Mouse (Mus musculus): ENCODE results near the gene Tmem190. TPM values are rescaled to one million over a fixed set of nuclear protein-coding genes. Genes with fewer than 3 reads are reported as not detected.

The Tmem190 gene
- total and polyA plus RNA-seq, 2 experiments from 2014 or later: not detected

GRCm38 (mm10) chr7:4748321-4748720, 34.4 kb upstream of the Tmem190 start:
- no peak overlapping the region for H3K27ac ChIP-seq
- no peaks in the 10 kb centered on the region for H3K36me3 ChIP-seq (ENCODE audit: insufficient read depth, low read length)
- H3K4me2 ChIP-seq (ENCODE audit: low read depth, low read length): no peak overlapping the region
- ATAC-seq: no peak
- H3K4me3 ChIP-seq (ENCODE audit: low read length): no peak overlapping the region
- no peak overlapping the region for H3K9ac ChIP-seq (replicated peaks; ENCODE audit: low read length)
- WGBS: 85% methylated on average over 4 of the region's 4 CpGs
- no peaks in the 10 kb centered on the region for H3K27me3 ChIP-seq (ENCODE audit: insufficient read depth, low read length)
- DNase-seq (ENCODE audit: low spot score): no peak
- no peaks in the 10 kb centered on the region for H3K9me3 ChIP-seq (ENCODE audit: low read length)
- no peak for TF ChIP-seq CTCF (IDR thresholded peaks at IDR 0.05; ENCODE audit: low read depth)
- peaks cover 6% of the 10 kb centered on the region for H3K4me1 ChIP-seq (ENCODE audit: insufficient read depth, low read length)

GRCm38 (mm10) chr7:4749169-4749568, 33.6 kb upstream of the Tmem190 start:
- Histone ChIP-seq H3K4me3 (ENCODE audit: low read length) (no peak overlapping the region), H3K9me3 (ENCODE audit: low read length) (no peaks in the 10 kb centered on the region), H3K9ac (replicated peaks; ENCODE audit: low read length) (no peak overlapping the region), H3K4me1 (ENCODE audit: insufficient read depth, low read length) (peaks cover 6% of the 10 kb centered on the region), H3K27me3 (ENCODE audit: insufficient read depth, low read length) (no peaks in the 10 kb centered on the region), H3K4me2 (ENCODE audit: low read depth, low read length) (no peak overlapping the region), H3K27ac (no peak overlapping the region), H3K36me3 (ENCODE audit: insufficient read depth, low read length) (no peaks in the 10 kb centered on the region)
- DNase-seq (ENCODE audit: low spot score): no peak
- WGBS: 83% methylated on average over 2 of the region's 2 CpGs
- TF ChIP-seq CTCF (IDR thresholded peaks at IDR 0.05; ENCODE audit: low read depth): no peak
- no peak for ATAC-seq

GRCm38 (mm10) chr7:4751971-4752820, 30.5 kb upstream of the Tmem190 start:
- TF ChIP-seq CTCF (IDR thresholded peaks at IDR 0.05; ENCODE audit: low read depth): no peak
- Histone ChIP-seq H3K27ac (peak overlapping the region; percentile 69), H3K27me3 (ENCODE audit: insufficient read depth, low read length) (no peaks in the 10 kb centered on the region), H3K4me2 (ENCODE audit: low read depth, low read length) (peak overlapping the region; percentile 54), H3K36me3 (ENCODE audit: insufficient read depth, low read length) (no peaks in the 10 kb centered on the region), H3K9ac (replicated peaks; ENCODE audit: low read length) (peak overlapping the region; percentile 37), H3K4me1 (ENCODE audit: insufficient read depth, low read length) (peaks cover 6% of the 10 kb centered on the region), H3K4me3 (ENCODE audit: low read length) (peak overlapping the region; percentile 40), H3K9me3 (ENCODE audit: low read length) (no peaks in the 10 kb centered on the region)
- ATAC-seq (peak; percentile 78), DNase-seq (ENCODE audit: low spot score) (peak; percentile 54)
- 5% methylated on average over 30 of the region's 30 CpGs for WGBS

- Histone ChIP-seq H3K4me1 (ENCODE audit: insufficient read depth, low read length) (peaks cover 6% of the 10 kb centered on the region), H3K9me3 (ENCODE audit: low read length) (no peaks in the 10 kb centered on the region), H3K9ac (replicated peaks; ENCODE audit: low read length) (peak within 1 kb of the TSS; percentile 37), H3K27ac (peak within 1 kb of the TSS; percentile 69), H3K27me3 (ENCODE audit: insufficient read depth, low read length) (no peaks in the 10 kb centered on the region), H3K4me3 (ENCODE audit: low read length) (peak within 1 kb of the TSS; percentile 40), H3K4me2 (ENCODE audit: low read depth, low read length) (peak within 1 kb of the TSS; percentile 54), H3K36me3 (ENCODE audit: insufficient read depth, low read length) (no peaks in the 10 kb centered on the region)
- DNase-seq (ENCODE audit: low spot score) (peak; percentile 92), ATAC-seq (peak; percentile 93)
- 4% methylated on average over 24 of the region's 24 CpGs for WGBS
- no peak for TF ChIP-seq CTCF (IDR thresholded peaks at IDR 0.05; ENCODE audit: low read depth)
Observed at GRCm38 (mm10) chr7:4752821-4753570, 29.7 kb upstream of the Tmem190 start, which contains the start of gene Cox6b2. Cox6b2 (minus strand) TSS chr7:4753094.

GRCm38 (mm10) chr7:4759670-4760069, 23.1 kb upstream of the Tmem190 start:
- no peaks in the 10 kb centered on the region for H3K36me3 ChIP-seq (ENCODE audit: insufficient read depth, low read length)
- no peak for TF ChIP-seq CTCF (IDR thresholded peaks at IDR 0.05; ENCODE audit: low read depth)
- no peak overlapping the region for H3K4me2 ChIP-seq (ENCODE audit: low read depth, low read length)
- no peak overlapping the region for H3K27ac ChIP-seq
- no peaks in the 10 kb centered on the region for H3K9me3 ChIP-seq (ENCODE audit: low read length)
- 57% methylated on average over 1 of the region's 1 CpGs for WGBS
- no peak overlapping the region for H3K9ac ChIP-seq (replicated peaks; ENCODE audit: low read length)
- no peak for ATAC-seq
- no peaks in the 10 kb centered on the region for H3K27me3 ChIP-seq (ENCODE audit: insufficient read depth, low read length)
- H3K4me3 ChIP-seq (ENCODE audit: low read length): no peak overlapping the region
- no peak for DNase-seq (ENCODE audit: low spot score)
- no peaks in the 10 kb centered on the region for H3K4me1 ChIP-seq (ENCODE audit: insufficient read depth, low read length)

GRCm38 (mm10) chr7:4764946-4765710, 17.6 kb upstream of the Tmem190 start:
- no peaks in the 10 kb centered on the region for H3K4me1 ChIP-seq (ENCODE audit: insufficient read depth, low read length)
- no peak overlapping the region for H3K4me3 ChIP-seq (ENCODE audit: low read length)
- no peaks in the 10 kb centered on the region for H3K36me3 ChIP-seq (ENCODE audit: insufficient read depth, low read length)
- no peaks in the 10 kb centered on the region for H3K9me3 ChIP-seq (ENCODE audit: low read length)
- no peaks in the 10 kb centered on the region for H3K27me3 ChIP-seq (ENCODE audit: insufficient read depth, low read length)
- WGBS: 21% methylated on average over 4 of the region's 4 CpGs
- DNase-seq (ENCODE audit: low spot score) (no peak), ATAC-seq (no peak)
- H3K27ac ChIP-seq: no peak overlapping the region
- TF ChIP-seq CTCF (IDR thresholded peaks at IDR 0.05; ENCODE audit: low read depth): no peak
- no peak overlapping the region for H3K9ac ChIP-seq (replicated peaks; ENCODE audit: low read length)
- no peak overlapping the region for H3K4me2 ChIP-seq (ENCODE audit: low read depth, low read length)

Measured in hindbrain, postnatal 0 days (tissue).